22 mouse cellular contexts compared by ENCODE assay signal in genomic region chr1:168065598-168066041, GRCm38 (mm10).
A peak's percentile ranks its signal among the peaks of the same experiment; 100 is the strongest.
DNase-seq lines count a peak whose midpoint lies in the region; ATAC-seq and TF ChIP-seq lines count a peak whose summit lies in the region.
"Had no signal": no experiment of that assay in that cellular context is flagged by ENCODE, and none has a peak within 500 bp of the region (broad histone marks: within the 10 kb centered on the region; RNA-seq: fewer than 3 reads in every experiment).

No protein-coding gene starts in this region.

- H3K4me1 ChIP-seq in forebrain, postnatal 0 days (ENCODE audit: insufficient read depth), result peaks cover 5% of the 10 kb centered on the region; the same call in 1 of the 2 replicates
- H3K4me1 ChIP-seq in forebrain, embryonic 10.5 days, result peaks cover 13% of the 10 kb centered on the region
- no peaks in the 10 kb centered on the region for H3K4me1 ChIP-seq in intestine, postnatal 0 days (replicated peaks; ENCODE audit: control insufficient read depth, insufficient read depth, low read length)
- H3K4me1 ChIP-seq in intestine, embryonic 15.5 days (replicated peaks), result no peaks in the 10 kb centered on the region
- peaks cover 3% of the 10 kb centered on the region; the same call in 1 of the 2 replicates for H3K4me1 ChIP-seq in midbrain, postnatal 0 days (ENCODE audit: insufficient read depth, low read length)
- peaks cover 4% of the 10 kb centered on the region; the same call in 1 of the 2 replicates for H3K4me1 ChIP-seq in midbrain, embryonic 10.5 days
- H3K4me1 ChIP-seq in stomach, postnatal 0 days (replicated peaks; ENCODE audit: control insufficient read depth, insufficient read depth), result peaks cover 3% of the 10 kb centered on the region; the same call in 1 of the 2 replicates
- H3K4me1 ChIP-seq: embryonic facial prominence, embryonic 12.5 days; heart, embryonic 12.5 days; limb, embryonic 13.5 days; liver, embryonic 15.5 days; megakaryocyte, embryonic 14.5 days had no signal

- H3K36me3 ChIP-seq in forebrain, postnatal 0 days (ENCODE audit: insufficient read depth), result no peaks in the 10 kb centered on the region
- H3K36me3 ChIP-seq in forebrain, embryonic 10.5 days (replicated peaks), result no peaks in the 10 kb centered on the region
- no peaks in the 10 kb centered on the region for H3K36me3 ChIP-seq in intestine, postnatal 0 days (ENCODE audit: control insufficient read depth, insufficient read depth)
- H3K36me3 ChIP-seq in intestine, embryonic 15.5 days, result no peaks in the 10 kb centered on the region
- no peaks in the 10 kb centered on the region for H3K36me3 ChIP-seq in midbrain, postnatal 0 days (ENCODE audit: insufficient read depth, low read length)
- H3K36me3 ChIP-seq in midbrain, embryonic 10.5 days, result no peaks in the 10 kb centered on the region
- no peaks in the 10 kb centered on the region for H3K36me3 ChIP-seq in stomach, postnatal 0 days (ENCODE audit: control insufficient read depth, insufficient read depth, low read length)
- H3K36me3 ChIP-seq: embryonic facial prominence, embryonic 12.5 days; heart, embryonic 12.5 days; limb, embryonic 13.5 days; liver, embryonic 15.5 days; neural tube, embryonic 15.5 days had no signal

- H3K4me2 ChIP-seq in forebrain, postnatal 0 days (ENCODE audit: low read depth), result no peak overlapping the region
- H3K4me2 ChIP-seq in intestine, postnatal 0 days (replicated peaks; ENCODE audit: low read depth), result no peak overlapping the region
- no peak overlapping the region for H3K4me2 ChIP-seq in intestine, embryonic 15.5 days (replicated peaks)
- no peak overlapping the region for H3K4me2 ChIP-seq in midbrain, postnatal 0 days (ENCODE audit: low read depth, low read length, poor library complexity, severe bottlenecking)
- no peak overlapping the region for H3K4me2 ChIP-seq in stomach, postnatal 0 days (replicated peaks; ENCODE audit: low read depth)
- H3K4me2 ChIP-seq: embryonic facial prominence, embryonic 12.5 days; heart, embryonic 12.5 days; limb, embryonic 13.5 days; liver, embryonic 15.5 days; neural tube, embryonic 15.5 days had no signal

- 44% methylated on average over 6 of the region's 6 CpGs for WGBS in forebrain, postnatal 0 days
- 54% methylated on average over 6 of the region's 6 CpGs for WGBS in forebrain, embryonic 10.5 days
- 67% methylated on average over 6 of the region's 6 CpGs for WGBS in intestine, postnatal 0 days
- WGBS in intestine, embryonic 15.5 days, result 67% methylated on average over 6 of the region's 6 CpGs
- WGBS in midbrain, postnatal 0 days, result 36% methylated on average over 6 of the region's 6 CpGs
- 49% methylated on average over 6 of the region's 6 CpGs for WGBS in midbrain, embryonic 10.5 days
- 60% methylated on average over 6 of the region's 6 CpGs for WGBS in stomach, postnatal 0 days

- TF ChIP-seq CTCF in forebrain, postnatal 0 days (IDR thresholded peaks at IDR 0.05; ENCODE audit: low read depth), result peak; percentile 53
- peak; percentile 25; the same call in 1 of the 2 replicates for TF ChIP-seq CTCF in intestine, postnatal 0 days (IDR thresholded peaks at IDR 0.05; ENCODE audit: low read depth)
- peak; percentile 69 for TF ChIP-seq CTCF in midbrain, postnatal 0 days (IDR thresholded peaks at IDR 0.05)
- TF ChIP-seq CTCF in stomach, postnatal 0 days (IDR thresholded peaks at IDR 0.05; ENCODE audit: low read depth), result peak; percentile 38; the same call in 1 of the 2 replicates

- no peaks in the 10 kb centered on the region for H3K27me3 ChIP-seq in forebrain, postnatal 0 days (ENCODE audit: insufficient read depth, low read length)
- peaks cover 10% of the 10 kb centered on the region; the same call in 1 of the 2 replicates for H3K27me3 ChIP-seq in forebrain, embryonic 10.5 days (ENCODE audit: poor library complexity, severe bottlenecking)
- no peaks in the 10 kb centered on the region for H3K27me3 ChIP-seq in intestine, postnatal 0 days (replicated peaks; ENCODE audit: control insufficient read depth, insufficient read depth, low read length)
- no peaks in the 10 kb centered on the region for H3K27me3 ChIP-seq in intestine, embryonic 15.5 days (replicated peaks)
- H3K27me3 ChIP-seq in midbrain, postnatal 0 days (ENCODE audit: insufficient read depth, low read length), result no peaks in the 10 kb centered on the region
- no peaks in the 10 kb centered on the region for H3K27me3 ChIP-seq in midbrain, embryonic 10.5 days (ENCODE audit: low read depth, poor library complexity, severe bottlenecking)
- no peaks in the 10 kb centered on the region for H3K27me3 ChIP-seq in stomach, postnatal 0 days (ENCODE audit: control insufficient read depth, insufficient read depth, low read length)
- H3K27me3 ChIP-seq: embryonic facial prominence, embryonic 12.5 days; heart, embryonic 12.5 days; limb, embryonic 13.5 days; liver, embryonic 15.5 days; megakaryocyte, embryonic 14.5 days; neural tube, embryonic 15.5 days had no signal

- H3K9me3 ChIP-seq in forebrain, postnatal 0 days (ENCODE audit: low read length), result no peaks in the 10 kb centered on the region
- H3K9me3 ChIP-seq in forebrain, embryonic 10.5 days, result no peaks in the 10 kb centered on the region
- H3K9me3 ChIP-seq in intestine, postnatal 0 days (ENCODE audit: control insufficient read depth), result no peaks in the 10 kb centered on the region
- H3K9me3 ChIP-seq in intestine, embryonic 15.5 days, result no peaks in the 10 kb centered on the region
- H3K9me3 ChIP-seq in midbrain, postnatal 0 days (ENCODE audit: low read length), result no peaks in the 10 kb centered on the region
- no peaks in the 10 kb centered on the region for H3K9me3 ChIP-seq in midbrain, embryonic 10.5 days (replicated peaks)
- H3K9me3 ChIP-seq in stomach, postnatal 0 days (ENCODE audit: control insufficient read depth, low read length), result no peaks in the 10 kb centered on the region
- H3K9me3 ChIP-seq: embryonic facial prominence, embryonic 12.5 days; heart, embryonic 12.5 days; limb, embryonic 13.5 days; liver, embryonic 15.5 days; neural tube, embryonic 15.5 days had no signal

- H3K27ac ChIP-seq in forebrain, postnatal 0 days (ENCODE audit: low read depth, low read length), result no peak overlapping the region
- H3K27ac ChIP-seq in forebrain, embryonic 10.5 days, result no peak overlapping the region
- H3K27ac ChIP-seq in intestine, postnatal 0 days (ENCODE audit: low read depth, low read length), result no peak overlapping the region
- no peak overlapping the region for H3K27ac ChIP-seq in intestine, embryonic 15.5 days
- H3K27ac ChIP-seq in midbrain, postnatal 0 days (ENCODE audit: low read depth, low read length), result no peak overlapping the region
- no peak overlapping the region for H3K27ac ChIP-seq in midbrain, embryonic 10.5 days (replicated peaks)
- H3K27ac ChIP-seq in stomach, postnatal 0 days (replicated peaks), result no peak overlapping the region; the same call in 1 of the 2 replicates
- H3K27ac ChIP-seq: embryonic facial prominence, embryonic 12.5 days; gastrocnemius, adult 2 months; limb, embryonic 13.5 days; liver, embryonic 15.5 days; neural tube, embryonic 15.5 days had no signal

- no peak for TF ChIP-seq EP300 in stomach, postnatal 0 days (optimal IDR thresholded peaks at IDR 0.05)

- peak; percentile 48 for DNase-seq in forebrain, postnatal 0 days
- no peak for DNase-seq in forebrain, embryonic 10.5 days (ENCODE audit: extremely low spot score, low spot score)
- DNase-seq in midbrain, postnatal 0 days (ENCODE audit: low spot score), result peak; percentile 43
- DNase-seq in midbrain, embryonic 10.5 days (ENCODE audit: low spot score), result no peak
- no peak for DNase-seq in stomach, postnatal 0 days (ENCODE audit: low spot score)
- DNase-seq: adrenal gland, postnatal 14 days; cerebellum, adult 11 months; cerebellum, postnatal 10 days; gastrocnemius, adult 2 months; layer of hippocampus, postnatal 36 days; lung, postnatal 14 days had no signal

- no peak overlapping the region for H3K4me3 ChIP-seq in forebrain, postnatal 0 days (ENCODE audit: low read depth, low read length)
- H3K4me3 ChIP-seq in forebrain, embryonic 10.5 days, result no peak overlapping the region
- H3K4me3 ChIP-seq in intestine, postnatal 0 days (ENCODE audit: low read depth, low read length), result no peak overlapping the region
- no peak overlapping the region for H3K4me3 ChIP-seq in intestine, embryonic 15.5 days (replicated peaks)
- no peak overlapping the region for H3K4me3 ChIP-seq in midbrain, postnatal 0 days (ENCODE audit: low read depth, low read length)
- H3K4me3 ChIP-seq in midbrain, embryonic 10.5 days, result no peak overlapping the region
- H3K4me3 ChIP-seq in stomach, postnatal 0 days (ENCODE audit: low read depth, low read length), result no peak overlapping the region
- H3K4me3 ChIP-seq: embryonic facial prominence, embryonic 12.5 days; erythroblast, embryonic 14.5 days; gastrocnemius, adult 2 months; heart, embryonic 12.5 days; limb, embryonic 13.5 days; liver, embryonic 15.5 days; megakaryocyte, embryonic 14.5 days; neural tube, embryonic 15.5 days had no signal

- H3K9ac ChIP-seq in forebrain, postnatal 0 days, result no peak overlapping the region
- no peak overlapping the region for H3K9ac ChIP-seq in intestine, postnatal 0 days (ENCODE audit: low read depth, low read length)
- H3K9ac ChIP-seq in intestine, embryonic 15.5 days, result no peak overlapping the region
- H3K9ac ChIP-seq in midbrain, postnatal 0 days (replicated peaks; ENCODE audit: low read length, poor library complexity, severe bottlenecking), result no peak overlapping the region
- H3K9ac ChIP-seq in stomach, postnatal 0 days (ENCODE audit: low read length), result no peak overlapping the region
- H3K9ac ChIP-seq: embryonic facial prominence, embryonic 12.5 days; heart, embryonic 12.5 days; limb, embryonic 13.5 days; liver, embryonic 15.5 days; neural tube, embryonic 15.5 days had no signal

- ATAC-seq in forebrain, postnatal 0 days, result peak; percentile 54; the same call in 1 of the 2 replicates
- ATAC-seq in intestine, postnatal 0 days, result no peak
- no peak for ATAC-seq in intestine, embryonic 15.5 days
- ATAC-seq in midbrain, postnatal 0 days (ENCODE audit: low FRiP score), result no peak
- ATAC-seq in stomach, postnatal 0 days (ENCODE audit: low FRiP score, low TSS enrichment), result no peak
- no peak for ATAC-seq in monocyte, adult 5-6 weeks (replicated peaks; ENCODE audit: insufficient number of reproducible peaks, low FRiP score, low TSS enrichment, poor library complexity, severe bottlenecking)
- ATAC-seq: intestine, embryonic 16.5 days had no signal

Comparison
In these comparisons a context has a peak if more than half of its experiments do, and no peak if none do; other contexts are left out.
1. DNase-seq: peak in forebrain, postnatal 0 days (single experiment) and midbrain, postnatal 0 days (single experiment); none in forebrain, embryonic 10.5 days (single experiment), midbrain, embryonic 10.5 days (single experiment) and stomach, postnatal 0 days (single experiment).
2. Peak in every context shown above with its lines, with median percentiles within 50 percentile points of each other: CTCF ChIP-seq.